12 mouse cellular contexts compared by ENCODE assay signal in genomic region chr6:76802969-76803368, GRCm38 (mm10).
"Had no signal": no experiment of that assay in that cellular context is flagged by ENCODE, and none has a peak within 500 bp of the region (broad histone marks: within the 10 kb centered on the region; RNA-seq: fewer than 3 reads in every experiment).

No protein-coding gene starts in this region.

- H3K27ac ChIP-seq: midbrain, embryonic 13.5 days; midbrain, embryonic 15.5 days; neural tube, embryonic 12.5 days had no signal

- H3K4me3 ChIP-seq: midbrain, embryonic 13.5 days; midbrain, embryonic 15.5 days; neural tube, embryonic 12.5 days had no signal

- H3K9me3 ChIP-seq: midbrain, embryonic 13.5 days; neural tube, embryonic 12.5 days had no signal

- DNase-seq: lung, adult 18-20 months; lung, embryonic 14.5 days; lung, postnatal 10 days; lung, postnatal 4 days; right cerebral cortex, postnatal 14 days; thymus, adult 18-20 months; thymus, postnatal 14 days; thymus, postnatal 36 days had no signal

- H3K36me3 ChIP-seq: midbrain, embryonic 13.5 days; midbrain, embryonic 15.5 days; neural tube, embryonic 12.5 days had no signal

- ATAC-seq: midbrain, embryonic 13.5 days; midbrain, embryonic 15.5 days had no signal

- H3K9ac ChIP-seq: lung, embryonic 14.5 days; midbrain, embryonic 13.5 days; midbrain, embryonic 15.5 days; neural tube, embryonic 12.5 days had no signal

- H3K27me3 ChIP-seq: midbrain, embryonic 13.5 days; midbrain, embryonic 15.5 days; neural tube, embryonic 12.5 days had no signal

- H3K4me2 ChIP-seq: lung, embryonic 14.5 days; midbrain, embryonic 11.5 days; midbrain, embryonic 13.5 days; midbrain, embryonic 15.5 days; neural tube, embryonic 12.5 days had no signal

- H3K4me1 ChIP-seq: midbrain, embryonic 13.5 days; midbrain, embryonic 15.5 days; neural tube, embryonic 12.5 days had no signal
